Mouse (Mus musculus): Measurements from ENCODE around the gene Cryab.

The Cryab gene

DNA sequence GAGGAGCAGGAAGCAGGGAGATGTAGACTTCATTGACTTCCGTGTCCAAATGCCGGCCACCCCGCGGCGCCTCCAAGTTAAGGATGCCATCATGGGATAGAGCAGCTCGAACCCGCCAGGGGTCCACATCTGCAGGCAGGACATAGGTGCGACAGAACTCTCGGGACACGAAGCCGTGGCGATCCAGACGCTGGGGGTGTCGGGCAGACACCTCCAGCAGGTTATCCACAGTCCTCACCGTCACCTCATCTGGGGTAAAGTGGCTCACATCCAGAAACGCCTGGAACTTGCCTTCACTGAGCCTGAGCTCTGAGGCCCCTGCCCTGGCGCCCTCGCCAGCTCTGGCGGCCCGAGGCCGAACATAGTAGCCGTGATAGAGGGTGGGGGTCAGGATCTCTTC is at the start of gene Cryab:
Cryab (plus strand) TSS at position 3 of the 400 bp plus-strand sequence.
- peak in 1 of 2 experiments; percentile 19 for DNase-seq

- DNase-seq, result no peak
Observed at GRCm38 (mm10) chr9:50704907-50705306, 46.2 kb upstream of the Cryab start.

DNA sequence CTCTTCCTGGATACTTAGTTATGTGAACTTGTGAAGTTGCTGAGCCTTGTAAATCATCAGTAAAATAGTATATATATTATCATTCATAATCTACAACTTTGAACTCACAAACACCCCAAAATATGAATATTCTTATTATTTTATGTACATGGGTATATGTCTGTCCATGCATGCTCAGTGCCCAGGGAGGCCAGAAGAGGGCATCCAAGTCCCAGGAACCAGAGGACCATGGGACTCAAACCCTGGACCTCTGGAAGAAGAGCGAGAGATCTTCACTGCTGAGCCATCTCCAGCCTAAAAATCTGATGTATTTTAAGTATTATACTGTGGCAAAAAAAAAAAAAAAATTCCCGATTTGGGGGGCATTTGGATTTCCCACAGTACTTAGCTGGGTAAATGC is 42.0 kb upstream of the Cryab start:
- DNase-seq, result peak; percentile 55 to 77

GRCm38 (mm10) chr9:50711337-50711736 is 39.8 kb upstream of the Cryab start:
- no peak for DNase-seq

DNA sequence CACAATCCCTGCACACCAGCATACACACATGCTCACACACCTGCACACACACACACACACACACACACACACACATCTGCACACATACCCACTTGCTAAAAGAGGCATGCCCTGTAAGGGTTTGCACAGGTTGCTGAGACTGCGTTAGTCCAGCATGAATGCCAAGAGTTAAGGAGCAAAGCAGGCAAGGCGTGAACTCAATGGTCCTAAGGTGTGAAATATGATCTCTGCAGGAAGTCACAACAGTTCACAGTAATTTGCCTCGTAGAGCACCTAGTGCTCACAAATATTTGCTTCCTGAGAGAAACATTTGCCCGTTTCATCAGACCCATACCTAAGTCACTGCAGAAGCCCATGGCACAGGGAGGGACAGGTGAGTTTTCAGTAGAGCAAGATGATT is 36.9 kb upstream of the Cryab start:
- no peak for DNase-seq

DNA sequence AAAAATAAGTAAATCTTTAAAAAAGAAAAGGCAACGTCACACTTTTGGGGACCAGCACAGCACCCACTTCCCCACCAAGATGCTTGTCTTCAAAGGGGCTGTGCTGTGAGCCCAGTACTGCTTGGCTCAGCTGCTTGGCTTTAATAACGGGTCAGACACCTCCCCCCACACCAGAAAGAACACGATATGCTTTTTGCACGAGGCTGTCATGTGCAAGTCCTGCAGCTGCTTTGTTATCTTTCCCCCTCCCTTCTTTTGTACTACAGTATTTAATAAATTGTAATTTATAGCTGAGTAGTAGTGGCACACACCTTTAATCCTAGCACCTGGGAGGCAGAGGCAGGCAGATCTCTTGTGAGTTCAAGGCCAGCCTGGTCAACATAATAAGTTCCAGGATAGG is 32.2 kb upstream of the Cryab start:
- no peak for DNase-seq

GRCm38 (mm10) chr9:50721061-50721460 is 30.1 kb upstream of the Cryab start:
- peak in 1 of 2 experiments; percentile 26 for DNase-seq

DNA sequence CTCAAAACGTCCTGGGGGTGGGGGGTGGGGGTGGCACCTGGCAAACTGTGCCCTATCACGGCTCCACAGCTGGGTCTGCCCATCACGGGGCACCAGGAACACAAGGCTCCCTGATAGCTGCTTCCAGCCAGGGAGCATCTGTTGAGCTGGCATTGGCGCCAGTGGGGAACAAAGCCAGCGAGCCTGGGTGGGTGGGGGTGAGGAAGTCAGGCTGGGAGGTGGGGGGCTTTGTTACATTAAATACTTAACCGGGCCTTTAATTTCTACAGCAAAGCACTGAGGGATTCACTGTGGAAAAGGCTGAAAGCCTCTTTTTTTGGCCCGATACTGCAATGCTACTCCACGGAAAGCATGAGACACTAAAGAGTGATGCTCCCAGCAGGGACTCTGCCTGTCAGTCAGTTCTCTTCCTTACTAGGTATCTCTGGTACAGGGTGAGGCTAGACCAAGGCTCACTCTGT is 28.6 kb upstream of the Cryab start:
- peak; percentile 67 to 74 for DNase-seq

DNA sequence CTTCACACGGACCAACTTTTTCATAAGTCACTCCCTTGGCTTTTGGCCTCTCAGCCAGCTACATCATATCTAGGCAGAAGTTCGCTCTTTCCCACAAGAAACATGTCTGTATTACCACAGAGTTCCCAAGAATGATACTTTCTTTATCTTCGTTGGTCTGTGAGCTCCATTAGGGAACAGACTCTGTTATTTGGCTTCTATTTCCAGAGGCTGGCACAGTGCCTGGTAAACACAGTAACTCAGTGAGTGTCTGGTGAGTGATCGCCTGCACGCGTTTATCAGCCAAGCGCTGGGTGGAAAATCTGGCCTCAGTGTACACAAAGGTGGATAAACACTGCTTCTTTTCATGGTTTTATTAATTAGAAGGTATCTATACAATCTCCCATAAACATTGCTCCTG is 27.7 kb upstream of the Cryab start:
- DNase-seq, result peak; percentile 84 to 94

DNA sequence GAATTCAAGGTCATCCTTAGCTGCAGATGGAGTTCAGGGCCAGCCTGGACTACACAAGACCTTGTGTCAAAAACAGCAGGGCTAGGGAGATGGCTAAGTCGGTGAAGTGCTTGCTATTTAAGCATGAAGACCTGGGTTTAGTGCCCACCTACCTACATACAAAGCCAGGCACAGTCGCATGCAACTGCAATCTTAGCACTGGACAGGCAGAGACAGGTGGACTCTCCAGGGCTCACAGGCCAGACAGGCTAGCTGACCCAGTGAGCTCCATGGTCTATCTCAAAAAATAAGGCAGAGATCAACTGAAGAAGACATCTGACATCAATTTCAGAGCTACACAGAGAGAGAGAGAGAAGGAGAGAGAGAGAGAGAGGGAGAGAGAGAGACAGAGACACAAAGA is 27.0 kb upstream of the Cryab start:
- peak; percentile 32 to 40 for DNase-seq

GRCm38 (mm10) chr9:50724661-50725330 is 26.3 kb upstream of the Cryab start:
- DNase-seq, result peak; percentile 36 to 53

GRCm38 (mm10) chr9:50725921-50726590 is 25.1 kb upstream of the Cryab start:
- DNase-seq, result peak; percentile 64 to 66

- peak; percentile 72 to 73 for DNase-seq
Observed at GRCm38 (mm10) chr9:50727171-50727924, 23.8 kb upstream of the Cryab start.

GRCm38 (mm10) chr9:50727925-50728651 is 23.0 kb upstream of the Cryab start:
- peak; percentile 87 to 88 for DNase-seq

DNA sequence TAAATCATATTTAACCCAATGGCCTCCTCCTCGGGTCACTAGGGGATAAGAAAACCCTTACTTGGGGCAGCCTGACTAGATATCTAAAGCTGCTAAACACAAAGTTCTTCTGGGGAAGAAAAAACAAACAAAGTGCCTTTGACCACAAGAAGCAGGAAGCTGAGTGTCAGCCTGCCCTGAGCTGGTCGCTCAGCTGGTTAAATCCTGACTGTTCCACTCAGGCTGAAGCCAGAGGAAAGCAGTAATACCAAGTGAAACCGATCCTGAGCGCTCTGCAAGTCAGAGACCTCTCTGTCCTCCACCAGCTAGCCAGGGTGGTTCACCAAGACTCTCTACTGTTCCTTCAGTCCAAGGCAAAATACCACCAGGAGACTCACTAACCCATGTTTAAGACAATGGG is 21.5 kb upstream of the Cryab start:
- DNase-seq, result no peak

GRCm38 (mm10) chr9:50732560-50732959 is 18.6 kb upstream of the Cryab start:
- no peak for DNase-seq

DNA sequence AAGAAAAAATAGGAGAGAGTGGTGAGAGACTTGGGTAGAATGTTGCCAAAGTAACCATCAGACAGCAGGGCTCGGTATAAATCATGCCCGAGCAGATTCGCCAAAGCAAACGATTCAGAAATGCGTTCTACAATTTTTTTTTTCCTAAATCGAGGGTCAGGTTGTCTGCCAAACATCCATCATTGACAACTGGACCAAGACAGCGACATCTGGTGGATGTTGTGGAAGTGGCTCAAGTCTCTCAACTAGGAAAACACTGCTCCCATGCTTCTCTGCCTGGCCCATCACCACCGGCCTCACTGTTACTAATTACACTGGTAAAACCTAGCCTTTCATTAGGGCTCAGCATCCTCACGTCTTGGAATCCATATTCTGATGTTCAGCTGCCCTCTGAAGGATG is 16.1 kb upstream of the Cryab start:
- peak; percentile 70 to 80 for DNase-seq

- peak; percentile 84 to 87 for DNase-seq
Observed at GRCm38 (mm10) chr9:50738914-50739870, 11.9 kb upstream of the Cryab start, which contains the start of gene Dixdc1. TSS of gene Dixdc1 (minus strand) at chr9:50739517.

DNA sequence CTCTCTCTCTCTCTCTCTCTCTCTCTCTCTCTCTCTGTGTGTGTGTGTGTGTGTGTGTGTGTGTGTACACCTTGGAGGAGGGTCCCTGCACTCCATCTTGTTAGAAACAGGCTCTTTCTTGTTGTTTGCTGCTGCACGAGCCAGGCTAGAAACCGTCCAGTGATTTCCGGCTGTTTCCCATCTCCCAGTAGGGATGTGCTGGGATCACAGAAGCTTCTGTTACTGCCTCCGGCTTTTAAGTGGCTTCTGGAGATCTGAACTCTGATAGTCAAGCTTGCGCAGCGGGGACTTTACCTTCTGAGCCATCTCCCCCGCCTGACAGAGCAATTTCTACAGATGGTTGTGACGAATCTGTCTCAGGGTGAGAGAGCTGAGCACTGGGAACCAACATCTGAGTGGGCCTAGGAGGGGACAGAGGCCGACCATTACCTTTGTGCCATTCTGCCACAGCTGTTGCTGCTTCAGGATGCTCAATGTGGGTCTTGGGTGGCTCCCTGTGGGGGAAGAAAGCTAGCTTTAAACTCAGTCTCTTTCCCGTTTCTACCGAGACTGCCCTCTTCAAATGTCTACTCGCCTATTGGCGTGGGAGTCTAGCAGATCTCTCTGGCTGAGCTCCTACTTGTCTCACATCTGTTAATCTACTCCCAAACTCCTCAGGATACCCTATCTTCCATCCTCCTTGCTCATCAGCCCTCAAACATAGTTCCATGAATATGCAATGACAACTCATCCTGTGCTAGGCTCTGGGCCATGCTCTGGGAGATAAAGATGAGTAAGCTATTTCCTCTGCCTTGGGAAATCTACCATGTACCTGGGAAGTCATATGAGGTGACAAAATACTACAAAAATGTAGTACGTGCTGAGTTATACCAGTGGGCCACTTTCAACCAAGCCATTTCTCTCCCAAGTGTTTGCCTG is 10.0 kb upstream of the Cryab start:
- no peak for DNase-seq

- no peak for DNase-seq
Observed at GRCm38 (mm10) chr9:50742261-50742660, 8.9 kb upstream of the Cryab start.

Data from cerebellum, postnatal 25 days (tissue).